31 mouse cellular contexts compared by ENCODE assay signal in the genomic region with DNA sequence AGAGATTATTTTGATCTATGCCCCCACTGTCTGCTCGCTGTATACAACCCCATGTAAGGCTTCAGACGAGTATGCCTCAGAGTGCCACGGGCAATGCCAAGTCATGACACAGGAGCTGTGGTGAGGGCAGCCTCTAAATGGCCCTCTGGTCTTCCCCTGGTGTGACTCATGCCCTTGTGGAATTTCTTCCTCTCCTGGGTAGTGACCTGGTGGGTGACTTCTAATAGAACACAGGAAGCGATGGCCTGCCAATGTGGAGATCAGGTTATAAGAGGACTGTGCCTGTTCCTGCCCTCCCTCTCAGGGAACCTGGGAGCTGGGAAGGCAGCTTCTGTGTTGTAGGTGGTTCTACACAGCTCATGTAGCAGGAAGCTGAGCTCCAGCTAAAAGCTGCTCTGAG.
DNase-seq lines count a peak whose midpoint lies in the region; TF ChIP-seq lines count a peak whose summit lies in the region.
"Had no signal": no experiment of that assay in that cellular context is flagged by ENCODE, and none has a peak within 500 bp of the region (broad histone marks: within the 10 kb centered on the region; RNA-seq: fewer than 3 reads in every experiment).

No protein-coding gene starts in this region.

- no peak overlapping the region for H3K27ac ChIP-seq in layer of hippocampus, adult 2 months
- H3K27ac ChIP-seq: embryonic facial prominence, embryonic 10.5 days; embryonic facial prominence, embryonic 15.5 days; forebrain, embryonic 13.5 days; heart, adult 2 months; hindbrain, embryonic 14.5 days; kidney, embryonic 15.5 days; liver, embryonic 14.5 days; macrophage; midbrain, embryonic 13.5 days; neural tube, embryonic 15.5 days had no signal

- peak; percentile 12 for DNase-seq in urinary bladder, postnatal 14 days (ENCODE audit: low spot score)
- DNase-seq in urinary bladder, postnatal 25 days (ENCODE audit: low spot score), result no peak
- peak; percentile 41 for DNase-seq in NIH3T3 (ENCODE audit: low read depth)
- peak; percentile 67 for DNase-seq in gastrocnemius, postnatal 25 days
- DNase-seq in spleen, adult 12 weeks (ENCODE audit: low spot score), result no peak
- DNase-seq in layer of hippocampus, adult 2 months (ENCODE audit: low spot score in 2 of 2), result no peak
- DNase-seq in left cerebral cortex, adult 18-20 months (ENCODE audit: low spot score in 2 of 2), result no peak
- DNase-seq: adrenal gland, adult 8-10 months; cerebellum, adult 2 months; cerebellum, postnatal 14 days; heart, adult 2 months; kidney, adult 18-20 months; kidney, postnatal 25 days; layer of hippocampus, postnatal 36 days; liver; lung, adult 2 months; lung, postnatal 10 days; retina, postnatal 1 day; right cerebral cortex, postnatal 14 days; spleen, adult 18-20 months; thymus, postnatal 14 days had no signal

- TF ChIP-seq CTCF in layer of hippocampus, adult 2 months (conservative IDR thresholded peaks at IDR 0.05), result no peak

- no peak overlapping the region for H3K4me3 ChIP-seq in layer of hippocampus, adult 2 months
- H3K4me3 ChIP-seq: embryonic facial prominence, embryonic 10.5 days; embryonic facial prominence, embryonic 15.5 days; forebrain, embryonic 13.5 days; heart, adult 2 months; heart, embryonic 12.5 days; kidney, embryonic 15.5 days; midbrain, embryonic 13.5 days; neural tube, embryonic 15.5 days had no signal

Comparison
In these comparisons a context has a peak if more than half of its experiments do, and no peak if none do; other contexts are left out.
1. DNase-seq: peak in urinary bladder, postnatal 14 days (single experiment), NIH3T3 (single experiment) and gastrocnemius, postnatal 25 days (single experiment); none in urinary bladder, postnatal 25 days (single experiment), spleen, adult 12 weeks (single experiment), layer of hippocampus, adult 2 months (0 of 2) and left cerebral cortex, adult 18-20 months (0 of 2).